15 mouse cellular contexts compared by ENCODE assay signal in the genomic region with DNA sequence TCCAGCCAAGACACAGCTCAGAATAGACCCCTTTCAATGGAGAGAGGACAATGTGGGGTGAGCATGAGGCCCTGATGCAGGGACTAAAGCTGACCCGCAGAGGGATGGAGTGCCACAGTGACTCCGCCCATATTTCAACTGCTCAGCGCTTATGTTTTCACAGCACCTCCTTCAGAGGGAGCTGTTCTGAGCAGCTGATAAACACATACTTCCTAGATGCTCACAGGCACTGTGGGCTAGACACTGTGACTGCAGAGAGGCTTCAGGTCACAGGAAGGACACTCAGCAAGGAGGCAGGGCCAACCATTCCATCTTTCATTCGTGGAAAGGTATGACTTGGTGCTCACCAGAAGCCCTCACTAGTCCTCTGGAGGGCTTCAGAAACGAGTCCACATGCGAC. TPM values are rescaled to one million over a fixed set of nuclear protein-coding genes. Genes with fewer than 3 reads are reported as not detected.
DNase-seq lines count a peak whose midpoint lies in the region; ATAC-seq and TF ChIP-seq lines count a peak whose summit lies in the region.
"Had no signal": no experiment of that assay in that cellular context is flagged by ENCODE, and none has a peak within 500 bp of the region (broad histone marks: within the 10 kb centered on the region; RNA-seq: fewer than 3 reads in every experiment).

No protein-coding gene starts in this region.

- peak; percentile 17; the same call in 1 of the 2 replicates for TF ChIP-seq CTCF in hindbrain, postnatal 0 days (IDR thresholded peaks at IDR 0.05; ENCODE audit: low read depth)
- no peak for TF ChIP-seq CTCF in E14TG2a.4 (conservative IDR thresholded peaks at IDR 0.05; ENCODE audit: low read length)
- peak; percentile 65 for TF ChIP-seq CTCF in liver, embryonic 14.5 days (IDR thresholded peaks at IDR 0.05; ENCODE audit: low read depth)

- H3K4me3 ChIP-seq in hindbrain, postnatal 0 days (ENCODE audit: low read length), result no peak overlapping the region
- no peak overlapping the region for H3K4me3 ChIP-seq in hindbrain, embryonic 14.5 days (replicated peaks; ENCODE audit: low read length)
- peak overlapping the region; percentile 29 for H3K4me3 ChIP-seq in E14TG2a.4 (replicated peaks; ENCODE audit: low read length)
- H3K4me3 ChIP-seq in liver, embryonic 14.5 days (ENCODE audit: insufficient read depth in 1 of 2, low read depth in 2 of 2, low read length in 2 of 2), result no peak overlapping the region
- H3K4me3 ChIP-seq: embryonic facial prominence, embryonic 13.5 days; heart, embryonic 13.5 days had no signal

- no peak overlapping the region for H3K4me2 ChIP-seq in hindbrain, postnatal 0 days (ENCODE audit: low read depth, low read length)
- no peak overlapping the region for H3K4me2 ChIP-seq in hindbrain, embryonic 14.5 days (replicated peaks)
- no peak overlapping the region for H3K4me2 ChIP-seq in liver, embryonic 14.5 days (ENCODE audit: low read depth)
- H3K4me2 ChIP-seq: embryonic facial prominence, embryonic 13.5 days; heart, embryonic 13.5 days had no signal

- no peaks in the 10 kb centered on the region for H3K9me3 ChIP-seq in hindbrain, postnatal 0 days (ENCODE audit: low read length)
- no peaks in the 10 kb centered on the region for H3K9me3 ChIP-seq in hindbrain, embryonic 14.5 days (ENCODE audit: control insufficient read depth, low read length)
- H3K9me3 ChIP-seq in E14TG2a.4 (ENCODE audit: low read length), result 0 out of 2 replicates have a peak, but pooled peaks cover 3% of the 10 kb centered on the region
- H3K9me3 ChIP-seq in liver, embryonic 14.5 days (ENCODE audit: control insufficient read depth, low read length), result no peaks in the 10 kb centered on the region
- H3K9me3 ChIP-seq: embryonic facial prominence, embryonic 13.5 days; heart, embryonic 13.5 days had no signal

- no peaks in the 10 kb centered on the region; the same call in 1 of the 2 replicates for H3K4me1 ChIP-seq in hindbrain, postnatal 0 days (ENCODE audit: insufficient read depth, low read length)
- peaks cover 4% of the 10 kb centered on the region for H3K4me1 ChIP-seq in hindbrain, embryonic 14.5 days (replicated peaks; ENCODE audit: control insufficient read depth, insufficient read depth, low read length)
- peaks cover 46% of the 10 kb centered on the region for H3K4me1 ChIP-seq in E14TG2a.4 (replicated peaks; ENCODE audit: low read depth, low read length)
- H3K4me1 ChIP-seq in liver, embryonic 14.5 days (replicated peaks; ENCODE audit: control insufficient read depth in 2 of 2, insufficient read depth in 2 of 2, low read length in 1 of 2), result peaks cover 0 to 19% of the 10 kb centered on the region in 2 experiments; a peak in 3 of 4 replicates

- TF ChIP-seq EP300 in liver, embryonic 14.5 days (IDR thresholded peaks at IDR 0.05; ENCODE audit: low read depth), result no peak

- H3K36me3 ChIP-seq in hindbrain, postnatal 0 days (ENCODE audit: insufficient read depth, low read length), result no peaks in the 10 kb centered on the region
- H3K36me3 ChIP-seq in hindbrain, embryonic 14.5 days (replicated peaks; ENCODE audit: control insufficient read depth, insufficient read depth), result 0 out of 2 replicates have a peak, but pooled peaks cover 4% of the 10 kb centered on the region
- H3K36me3 ChIP-seq in E14TG2a.4 (ENCODE audit: insufficient read depth, low read length), result no peaks in the 10 kb centered on the region
- H3K36me3 ChIP-seq in liver, embryonic 14.5 days (replicated peaks; ENCODE audit: control insufficient read depth, insufficient read depth, low read depth), result peaks cover 7% of the 10 kb centered on the region
- H3K36me3 ChIP-seq: embryonic facial prominence, embryonic 13.5 days; heart, embryonic 13.5 days had no signal

- DNase-seq in hindbrain, postnatal 0 days (ENCODE audit: low spot score), result no peak
- no peak for DNase-seq in hindbrain, embryonic 14.5 days (ENCODE audit: low spot score)
- peak; percentile 26 for DNase-seq in c-Kit-negative CD71-positive TER-119-positive erythroid progenitor cells, embryonic 14.5 days (ENCODE audit: low read depth, low spot score)
- no peak for DNase-seq in liver, embryonic 14.5 days (ENCODE audit: low read depth in 3 of 3, low spot score in 3 of 3)
- no peak for DNase-seq in thymus, postnatal 36 days
- DNase-seq in gastrocnemius, postnatal 36 days, result no peak
- DNase-seq in kidney, postnatal 36 days, result no peak
- DNase-seq: adrenal gland, adult 8-10 months; cerebellum, adult 18-20 months; forebrain, postnatal 0 days; left cerebral cortex, postnatal 4 days; right cerebral cortex, adult 18-20 months had no signal

- no peak overlapping the region for H3K27ac ChIP-seq in hindbrain, postnatal 0 days
- no peak overlapping the region for H3K27ac ChIP-seq in hindbrain, embryonic 14.5 days
- no peak overlapping the region for H3K27ac ChIP-seq in liver, embryonic 14.5 days
- H3K27ac ChIP-seq: embryonic facial prominence, embryonic 13.5 days; heart, embryonic 13.5 days had no signal

- no peaks in the 10 kb centered on the region for H3K27me3 ChIP-seq in hindbrain, postnatal 0 days (ENCODE audit: insufficient read depth, low read length)
- H3K27me3 ChIP-seq in hindbrain, embryonic 14.5 days (ENCODE audit: control insufficient read depth, insufficient read depth, low read length), result no peaks in the 10 kb centered on the region
- no peaks in the 10 kb centered on the region for H3K27me3 ChIP-seq in E14TG2a.4 (ENCODE audit: insufficient read depth, low read length)
- H3K27me3 ChIP-seq in liver, embryonic 14.5 days (ENCODE audit: control insufficient read depth, insufficient read depth, low read length), result no peaks in the 10 kb centered on the region
- H3K27me3 ChIP-seq: embryonic facial prominence, embryonic 13.5 days; heart, embryonic 13.5 days had no signal

- WGBS in hindbrain, postnatal 0 days, result 73% methylated on average over 6 of the region's 6 CpGs
- WGBS in hindbrain, embryonic 14.5 days, result 76% methylated on average over 6 of the region's 6 CpGs
- WGBS in liver, embryonic 14.5 days (ENCODE audit: insufficient replicate concordance), result 41% methylated on average over 6 of the region's 6 CpGs

- no peak for ATAC-seq in hindbrain, postnatal 0 days
- ATAC-seq in hindbrain, embryonic 14.5 days (ENCODE audit: low FRiP score), result no peak
- peak; percentile 34; the same call in 1 of the 2 replicates for ATAC-seq in liver, embryonic 14.5 days (ENCODE audit: insufficient read depth)
- ATAC-seq: forebrain, postnatal 0 days had no signal

- H3K9ac ChIP-seq in hindbrain, postnatal 0 days (replicated peaks; ENCODE audit: low read length), result no peak overlapping the region
- no peak overlapping the region for H3K9ac ChIP-seq in hindbrain, embryonic 14.5 days
- H3K9ac ChIP-seq in liver, embryonic 14.5 days (replicated peaks), result no peak overlapping the region
- H3K9ac ChIP-seq: embryonic facial prominence, embryonic 13.5 days; forebrain, postnatal 0 days; heart, embryonic 13.5 days had no signal

- intact Hi-C loops in gastrocnemius, postnatal 36 days (cut with DNase I), result no loop called here

RNA-seq across cellular contexts. Expression of a gene that starts 13.4 kb away (rescaled TPM):
- total RNA-seq in hindbrain, postnatal 0 days (2014; rRNA removed), result 11.0 and 13.9 TPM in 2 replicates
- polyA plus RNA-seq in hindbrain, postnatal 0 days (2015; fragmentation: Nextera tagmentation; extraction: Ambion mirVana), result 8.8 and 10.7 TPM in 2 replicates
- polyA plus RNA-seq in hindbrain, embryonic 14.5 days (2014; fragmentation: Nextera tagmentation; extraction: Ambion mirVana), result 10.6 and 10.7 TPM in 2 replicates
- polyA plus RNA-seq in liver, embryonic 14.5 days (2012; rRNA removed), result 8.3 and 8.4 TPM in 2 replicates
- 10.3 and 14.4 TPM in 2 replicates for polyA plus RNA-seq in liver, embryonic 14.5 days (2014; fragmentation: Nextera tagmentation; extraction: Ambion mirVana)
- under 1 TPM; 0.52 to 0.94 TPM for total RNA-seq in gastrocnemius, postnatal 36 days (2021)

RNA-seq across cellular contexts. Expression of a gene that starts 52.8 kb away (rescaled TPM):
- total RNA-seq in hindbrain, postnatal 0 days (2014; rRNA removed), result 126 and 158 TPM in 2 replicates
- 23.2 and 24.3 TPM in 2 replicates for polyA plus RNA-seq in hindbrain, postnatal 0 days (2015; fragmentation: Nextera tagmentation; extraction: Ambion mirVana)
- polyA plus RNA-seq in hindbrain, embryonic 14.5 days (2014; fragmentation: Nextera tagmentation; extraction: Ambion mirVana), result 37.2 and 37.6 TPM in 2 replicates
- 12.1 and 14.5 TPM in 2 replicates for polyA plus RNA-seq in liver, embryonic 14.5 days (2012; rRNA removed)
- polyA plus RNA-seq in liver, embryonic 14.5 days (2014; fragmentation: Nextera tagmentation; extraction: Ambion mirVana), result 13.5 and 17.5 TPM in 2 replicates
- 10 to 100 TPM; 27.4 to 31.2 TPM for total RNA-seq in gastrocnemius, postnatal 36 days (2021)
